Mouse (Mus musculus) activated CD4-positive, CD25-positive, alpha-beta regulatory T cell, adult 4 months (primary cell): ENCODE measurements around the gene Glis3. TPM values are rescaled to one million over a fixed set of nuclear protein-coding genes. Genes with fewer than 3 reads are reported as not detected.

ENCODE experiments used
- ATAC-seq: one replicate; pipeline ENCODE4 v1.8.0; 2017
- polyA plus RNA-seq, 2 experiments: library from polyadenylated mRNA; unstranded; fragments of 100-300 nt; shearing (Covaris generic); gene quantifications; one replicate each; pipeline ENCODE4 v1.2.1; 2017

Gene Glis3
- polyA plus RNA-seq, 2 experiments from 2014 or later = 0.13 to 1.3 TPM

DNA sequence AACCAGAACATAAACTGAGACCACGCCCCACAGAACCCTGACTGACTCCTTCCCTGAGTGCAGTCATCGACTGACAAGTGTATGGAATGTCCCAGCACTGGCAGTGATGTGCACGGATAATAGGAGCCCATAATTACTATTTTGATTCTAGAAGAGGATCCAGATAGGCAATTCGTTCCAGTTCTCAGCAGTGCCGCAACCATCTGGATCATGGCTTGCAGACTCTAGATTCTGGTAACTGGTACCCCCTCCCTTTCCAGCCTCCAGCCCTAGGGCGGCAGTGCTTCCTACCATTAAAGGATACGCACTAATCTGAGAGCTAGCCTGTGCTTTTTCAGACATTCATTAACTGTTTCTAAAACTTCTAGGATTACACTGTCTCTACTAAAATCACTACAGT is 24.7 kb downstream of the Glis3 start:
- ATAC-seq = no peak

DNA sequence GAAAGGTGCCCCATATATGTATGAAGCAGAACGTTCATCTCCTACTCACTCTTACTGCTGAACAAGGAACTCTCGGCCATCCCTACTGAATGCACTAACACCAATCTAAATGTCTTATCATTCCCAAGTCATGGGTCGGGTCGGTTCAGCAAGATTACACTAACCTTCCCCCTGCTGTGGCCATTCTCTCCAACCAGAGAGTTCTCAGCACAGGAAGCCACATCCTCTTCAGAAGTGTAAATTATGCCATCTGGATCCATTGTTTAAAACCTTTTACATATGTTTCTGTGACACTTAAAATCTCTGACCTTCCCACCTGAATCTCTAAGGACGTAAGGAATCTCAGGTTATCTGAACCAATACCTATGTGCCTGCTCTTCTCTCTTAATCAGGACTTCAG is 29.0 kb downstream of the Glis3 start:
- ATAC-seq = no peak

GRCm38 (mm10) chr19:28649489-28649888 is 30.4 kb downstream of the Glis3 start:
- no peak for ATAC-seq

GRCm38 (mm10) chr19:28648881-28649280 is 31.0 kb downstream of the Glis3 start:
- no peak for ATAC-seq

GRCm38 (mm10) chr19:28647424-28647823 is 32.5 kb downstream of the Glis3 start:
- ATAC-seq = no peak

DNA sequence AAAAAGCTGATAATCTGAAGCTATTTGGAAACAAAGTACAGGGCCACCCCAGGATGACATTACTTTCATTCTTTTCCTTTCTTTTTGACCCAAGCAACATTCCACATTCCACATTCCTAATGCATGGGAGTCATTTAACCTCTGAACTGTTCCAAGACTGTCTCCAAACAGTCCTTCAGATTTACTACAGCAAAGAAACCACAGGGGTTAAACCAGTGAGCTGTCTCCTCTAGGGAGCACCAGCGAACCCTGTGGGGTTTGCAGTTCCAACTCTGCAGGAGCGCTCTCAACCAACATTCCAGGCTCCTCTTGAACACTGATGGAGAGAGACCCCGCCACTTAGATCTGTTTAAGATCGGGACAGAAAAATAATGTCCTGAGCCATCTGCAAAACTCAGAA is 33.6 kb downstream of the Glis3 start:
- no peak for ATAC-seq

DNA sequence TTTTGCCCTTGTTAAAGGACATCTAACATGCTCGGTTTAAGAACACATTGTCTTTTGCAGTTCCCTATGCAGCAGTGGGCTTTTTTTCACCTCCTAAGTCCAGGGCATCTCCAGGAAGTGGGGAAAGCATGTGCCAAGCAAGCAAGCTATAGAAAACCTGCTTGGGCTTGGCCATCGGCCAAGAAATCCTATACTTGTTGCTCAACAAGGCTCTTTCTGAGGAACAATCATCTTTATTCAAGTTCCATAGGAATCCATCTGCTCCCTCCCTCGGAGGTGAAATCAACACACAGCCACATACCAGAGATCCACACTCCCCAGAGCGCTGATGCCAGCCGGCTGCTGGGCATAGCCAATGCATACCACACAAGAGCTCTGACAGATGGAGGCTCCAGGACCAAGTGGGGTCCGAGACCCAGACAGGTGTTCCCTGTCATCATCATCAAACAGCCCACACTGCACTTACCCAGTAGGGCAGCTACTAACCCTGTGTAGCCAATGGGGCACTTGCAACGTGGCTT is 39.0 kb downstream of the Glis3 start:
- ATAC-seq = no peak

DNA sequence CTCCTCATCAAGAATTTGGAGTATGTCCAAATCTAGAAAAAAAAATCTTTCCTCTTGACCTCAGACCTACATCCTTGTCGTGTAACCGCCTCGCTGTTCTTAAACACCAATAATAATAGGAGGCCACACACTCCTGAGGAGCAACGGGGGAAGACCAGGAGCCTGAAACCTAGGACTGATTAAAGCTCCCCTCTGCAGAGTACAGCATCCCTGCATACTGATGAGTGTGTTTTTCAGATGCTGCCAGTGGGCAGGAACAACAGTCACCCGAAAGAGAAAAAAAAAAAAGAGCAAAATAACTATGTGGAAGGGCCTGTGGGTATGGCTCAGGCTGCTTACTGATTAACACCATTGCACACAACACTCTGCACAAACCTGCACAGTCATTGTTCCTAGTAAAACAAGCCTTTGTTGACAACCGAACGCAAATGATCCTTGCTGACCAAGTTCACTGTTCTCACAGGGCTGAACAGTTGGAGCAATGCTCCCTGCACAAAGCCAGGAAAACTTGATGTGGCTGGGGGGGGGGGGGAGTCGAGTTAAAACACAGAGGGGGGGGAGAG is 43.8 kb downstream of the Glis3 start:
- ATAC-seq = no peak

DNA sequence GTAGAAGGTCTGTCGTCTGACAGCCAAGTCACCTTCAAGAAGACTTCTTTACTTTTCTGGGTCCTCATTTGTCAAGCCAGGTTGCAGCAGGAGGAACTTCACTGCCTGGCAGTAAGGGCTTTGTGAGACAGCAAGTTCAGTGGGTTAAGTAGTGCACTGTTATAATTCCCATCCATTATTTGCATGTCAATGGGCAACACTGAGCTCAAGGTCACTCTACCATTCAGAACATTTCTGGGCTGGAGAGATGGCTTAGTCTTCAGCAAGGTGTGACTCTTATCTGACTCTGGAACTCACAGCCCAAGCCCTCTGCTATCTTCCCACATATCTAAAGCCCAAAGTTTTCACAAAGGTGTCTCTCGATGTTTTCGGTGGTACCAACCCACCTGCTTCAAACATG is 44.9 kb downstream of the Glis3 start:
- ATAC-seq = no peak

GRCm38 (mm10) chr19:28628416-28628815 is 51.5 kb downstream of the Glis3 start:
- no peak for ATAC-seq

DNA sequence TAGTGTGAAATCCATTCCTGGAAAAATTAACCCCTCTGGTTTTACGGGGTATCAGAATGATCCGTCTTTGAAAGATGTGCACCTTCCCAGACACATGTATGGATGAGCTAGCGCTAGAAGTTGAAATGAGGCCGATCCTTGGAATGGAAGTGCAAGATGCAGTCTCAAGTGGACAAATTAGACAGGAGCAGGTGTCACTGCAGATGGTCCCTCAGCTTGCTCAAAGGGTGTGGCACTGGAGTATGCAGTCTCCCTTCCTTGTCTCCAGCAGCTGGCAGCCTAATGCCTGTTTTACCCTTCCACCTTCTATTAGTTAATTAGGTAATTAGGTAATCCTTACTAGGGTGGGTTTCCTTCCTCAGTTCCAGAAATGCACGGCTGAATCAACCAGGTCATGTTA is 53.7 kb downstream of the Glis3 start:
- no peak for ATAC-seq

- no peak for ATAC-seq
Measured at GRCm38 (mm10) chr19:28624571-28624970, 55.3 kb downstream of the Glis3 start.

- no peak for ATAC-seq
Measured at GRCm38 (mm10) chr19:28623726-28624125, 56.2 kb downstream of the Glis3 start.

DNA sequence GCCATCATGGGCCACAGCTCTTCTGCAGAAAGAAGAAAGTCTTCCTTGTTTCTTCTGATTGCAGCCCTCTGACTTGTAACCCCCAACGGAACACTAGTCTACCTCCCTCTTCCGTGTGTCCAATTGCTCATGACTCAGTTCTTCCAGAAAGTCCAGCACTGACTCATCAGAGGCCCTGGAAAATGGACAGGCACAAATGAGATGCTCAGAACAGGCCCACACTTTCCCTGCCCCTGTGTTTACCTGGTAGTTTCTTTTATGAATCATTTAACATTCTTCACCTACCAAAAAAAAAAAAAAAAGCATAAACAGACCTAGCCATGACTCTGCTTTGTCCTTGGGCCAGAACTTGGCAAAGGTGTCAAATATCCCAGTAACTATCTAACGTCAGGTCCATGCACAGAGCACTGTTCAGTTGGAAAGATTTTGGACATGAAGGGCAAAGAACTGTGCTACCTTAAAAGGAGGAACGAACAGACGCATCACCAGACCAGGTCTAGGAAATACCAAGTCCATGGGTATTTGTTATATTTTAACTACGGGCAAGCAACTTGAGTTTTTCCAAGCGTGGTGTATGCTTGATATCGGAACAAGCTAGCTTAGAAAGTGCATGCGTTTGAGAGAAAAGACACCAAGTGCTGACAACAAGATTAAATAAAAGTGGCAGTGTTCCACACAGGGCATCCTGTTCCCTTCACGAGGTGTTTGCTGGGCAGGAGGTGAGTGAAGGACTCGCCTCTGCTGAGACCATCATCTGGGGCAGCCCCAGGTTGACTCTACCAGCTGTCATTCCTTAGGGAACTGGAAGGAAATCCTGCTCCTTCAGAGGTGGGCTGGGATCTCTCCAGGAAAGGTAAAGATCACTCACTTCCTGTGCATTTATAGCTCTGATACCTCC is 58.0 kb downstream of the Glis3 start:
- no peak for ATAC-seq

DNA sequence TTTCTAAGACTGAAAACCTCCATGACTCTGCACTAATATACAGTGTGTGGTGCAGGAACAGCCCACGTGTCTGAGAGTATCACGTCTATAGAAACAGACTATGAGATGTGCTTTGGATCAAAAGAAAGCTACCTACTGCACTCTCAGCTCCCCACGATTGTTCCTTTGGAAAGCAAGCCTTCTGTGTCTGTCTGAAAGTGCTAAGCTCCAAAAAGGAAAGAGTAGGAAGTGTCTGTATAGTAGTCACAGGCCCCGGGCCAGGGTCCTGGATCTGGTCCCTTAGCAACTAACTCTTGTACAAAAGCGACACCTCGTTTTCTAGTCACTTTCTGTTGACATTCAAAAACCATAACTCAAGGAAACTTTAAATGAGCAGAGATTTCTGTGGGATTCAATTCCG is 62.1 kb downstream of the Glis3 start:
- ATAC-seq = no peak

GRCm38 (mm10) chr19:28617191-28617590 is 62.7 kb downstream of the Glis3 start:
- ATAC-seq = no peak

DNA sequence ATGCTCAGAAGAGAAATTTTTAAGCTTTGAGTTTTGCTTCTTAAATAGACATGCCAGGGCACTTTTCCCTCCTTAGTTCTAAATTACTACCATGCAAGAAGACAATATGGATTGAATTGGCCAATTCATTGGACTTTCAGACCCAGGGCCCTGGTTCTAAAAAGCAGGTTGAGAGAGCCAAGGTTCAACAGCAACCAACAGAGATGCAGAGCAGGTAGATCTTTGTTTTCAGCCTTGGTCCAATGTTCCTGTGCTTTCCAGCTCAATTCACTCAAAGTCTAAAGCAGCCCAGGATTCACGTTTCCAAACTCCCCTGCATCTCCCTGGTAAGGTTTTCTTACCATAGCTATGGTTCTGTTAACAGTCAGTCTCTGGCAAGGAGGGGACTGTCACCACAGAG is 63.4 kb downstream of the Glis3 start:
- ATAC-seq = no peak

DNA sequence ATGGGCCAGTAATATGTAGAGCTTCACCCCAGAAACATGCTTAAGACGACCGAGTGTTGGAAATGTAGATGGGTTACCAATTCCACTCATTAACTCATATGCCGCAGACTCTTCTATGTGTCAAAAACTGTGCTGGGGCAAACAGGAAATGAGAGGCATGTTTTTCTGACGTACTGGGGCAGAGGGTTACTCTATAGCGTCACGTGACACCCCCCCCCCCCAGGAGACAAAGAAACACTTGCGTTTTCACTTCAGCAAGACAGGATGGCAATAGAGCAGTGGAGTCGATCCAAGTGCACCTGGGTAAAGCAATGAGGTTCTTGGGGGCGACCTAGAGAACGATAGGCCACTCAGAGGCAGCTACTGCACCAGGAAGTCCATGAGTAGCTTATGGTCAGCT is 67.6 kb downstream of the Glis3 start:
- peak; percentile 84 for ATAC-seq

DNA sequence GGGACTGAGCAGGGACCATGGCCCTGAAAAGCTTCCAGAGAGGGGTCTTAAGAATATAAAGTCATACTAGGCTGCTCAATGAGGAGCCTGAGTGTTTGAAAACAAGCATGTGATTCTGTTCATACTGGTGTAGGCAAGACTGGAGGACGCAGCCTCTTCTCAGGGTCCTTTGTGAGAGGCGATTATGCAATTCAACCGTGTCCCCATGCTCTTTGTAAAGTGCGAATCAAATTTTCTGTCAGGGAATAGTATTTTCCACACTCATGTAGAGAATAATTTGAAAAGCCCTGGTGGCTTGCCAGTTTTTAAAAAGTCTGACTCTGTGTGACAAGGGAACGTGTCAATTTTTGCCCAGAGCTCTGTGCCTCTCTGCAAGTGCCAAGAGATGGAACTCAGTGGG is 71.1 kb downstream of the Glis3 start:
- ATAC-seq = no peak

- no peak for ATAC-seq
Measured at GRCm38 (mm10) chr19:28608277-28608676, 71.6 kb downstream of the Glis3 start.

- ATAC-seq = no peak
Measured at GRCm38 (mm10) chr19:28600866-28601265, 79.0 kb downstream of the Glis3 start.

GRCm38 (mm10) chr19:28594215-28594614 is 85.7 kb downstream of the Glis3 start:
- ATAC-seq = no peak

DNA sequence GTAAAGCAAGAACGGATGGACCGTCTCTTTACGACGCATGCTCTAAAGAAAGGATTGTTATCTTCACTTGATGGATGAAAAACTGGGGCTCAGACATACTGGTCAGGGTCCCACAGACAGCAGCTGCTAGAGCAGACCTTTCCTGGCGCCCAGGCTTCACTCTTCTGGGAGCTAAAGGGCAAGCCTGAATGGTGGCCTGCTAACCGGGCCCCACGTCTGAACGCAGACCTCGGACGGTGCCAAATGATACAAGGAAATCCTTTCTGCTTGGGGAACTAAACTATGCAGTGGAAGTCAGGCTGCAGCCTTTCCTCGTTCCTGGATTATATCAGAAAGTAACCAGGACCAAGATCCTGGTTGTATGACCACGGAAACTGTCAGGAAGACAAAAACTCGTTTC is 86.9 kb downstream of the Glis3 start:
- no peak for ATAC-seq
